Mouse (Mus musculus) left cerebral cortex, adult 6 months (tissue): Measurements from ENCODE around the gene Gm26566. TPM values are rescaled to one million over a fixed set of nuclear protein-coding genes. Genes with fewer than 3 reads are reported as not detected.

Source experiments
- long read RNA-seq, 2 experiments: library from polyadenylated mRNA; unstranded; transcript quantifications; one replicate each; pipeline ENCODE4 v2.0.0; 2019 to 2020
- polyA plus RNA-seq: library from polyadenylated mRNA; unstranded; fragments of <200 nt; fragmentation: Nextera tagmentation; gene quantifications from 2 replicates; pipeline ENCODE4 v1.2.3, GENCODE M21; 2021

Gm26566 gene
- 1.0 and 1.5 TPM in 2 replicates for polyA plus RNA-seq
- long read RNA-seq, experiment 1: 0 reads
- long read RNA-seq, experiment 2: 0 reads

DNA sequence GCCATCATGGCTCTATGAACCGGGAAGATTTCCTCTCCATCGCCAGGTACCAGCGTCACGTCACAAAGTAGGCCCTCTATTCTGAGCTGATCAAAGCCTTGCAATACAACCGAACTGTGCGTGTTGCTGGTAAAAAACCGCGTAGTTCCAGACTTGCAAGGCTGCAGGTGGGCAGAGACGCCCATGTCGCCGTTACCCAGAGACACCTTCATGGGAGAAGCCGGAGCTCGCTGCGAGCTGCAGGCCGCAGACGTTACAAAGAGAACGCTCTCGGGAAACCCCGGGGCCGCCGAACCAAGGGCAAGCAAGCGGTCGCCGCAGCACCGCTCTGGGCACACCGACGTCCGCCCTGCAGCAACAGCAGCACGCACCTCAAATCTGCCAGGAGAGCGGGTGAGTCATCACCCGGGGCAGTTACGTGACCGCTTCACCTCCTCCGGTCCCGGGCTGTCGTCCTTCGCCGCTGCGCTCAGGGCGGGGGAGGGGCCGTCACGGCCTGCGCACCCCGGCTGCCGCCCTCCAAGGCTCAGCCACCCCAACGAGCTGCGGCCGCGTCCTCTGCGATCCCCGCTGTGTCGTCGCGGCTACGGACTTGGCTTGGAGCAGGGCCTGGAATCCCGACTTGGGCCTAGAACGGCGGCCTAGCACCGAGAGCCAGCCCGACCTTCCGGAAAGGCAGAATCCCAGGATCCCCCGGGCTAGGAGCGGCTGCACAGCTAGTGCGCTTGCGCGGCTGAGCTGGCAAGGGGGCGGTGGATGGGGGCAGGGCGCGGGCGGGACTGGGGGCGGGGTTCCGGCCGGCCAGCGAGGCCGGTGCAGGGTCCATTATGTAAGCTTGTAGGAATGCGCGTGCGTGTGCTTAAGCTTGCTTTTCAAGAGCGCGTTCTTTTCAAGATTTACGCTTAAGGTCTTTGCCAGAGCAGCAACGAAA lies at the start of gene Gm26566, which contains the start of gene Klhl9:
TSS of gene Gm26566 (plus strand) at position 15 of the 931 bp plus-strand sequence.
TSS of gene Klhl9 (minus strand) at position 675 of the 931 bp plus-strand sequence.

DNA sequence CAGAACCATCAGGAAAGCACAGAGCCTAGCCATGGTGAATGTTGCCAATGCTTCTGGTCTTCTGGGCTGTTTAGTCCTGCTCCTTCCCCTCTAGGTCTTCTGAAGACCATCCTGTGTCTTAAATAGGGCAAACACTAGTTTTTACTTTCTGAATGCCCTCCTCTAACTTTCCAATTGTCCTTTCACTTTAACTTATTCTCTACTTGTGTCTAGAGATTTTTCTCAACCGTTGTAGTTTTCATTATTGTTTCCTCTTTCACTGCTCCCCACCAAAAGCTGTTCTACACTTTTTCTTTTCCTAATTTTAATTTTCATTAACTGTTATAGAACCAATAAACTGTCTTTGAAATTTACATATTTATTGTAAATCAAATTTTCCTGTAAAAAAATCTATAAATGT lies 44.8 kb upstream of the Gm26566 start, which contains the start of gene Ifna16:
TSS of gene Ifna16 (minus strand) at position 101 of the 400 bp plus-strand sequence.

DNA sequence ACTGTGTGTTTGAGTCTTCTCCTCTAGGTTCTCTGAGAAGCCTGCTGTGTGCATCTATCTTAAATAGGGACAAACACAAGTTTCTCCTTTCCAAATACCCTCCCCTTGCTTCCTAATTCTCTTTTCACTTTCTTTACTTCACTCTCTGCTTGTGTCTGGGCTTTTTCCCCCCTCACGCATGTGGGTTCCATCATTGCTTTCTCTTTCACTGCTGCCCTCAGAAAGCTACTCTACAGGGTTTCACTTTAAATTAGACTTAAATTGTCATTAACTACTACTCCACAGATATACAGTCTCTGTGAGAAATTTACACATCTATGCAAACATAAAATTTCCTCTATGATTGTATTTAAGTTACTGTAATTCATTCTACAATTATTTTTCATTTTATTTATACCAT lies 37.8 kb upstream of the Gm26566 start, which contains the start of gene Ifna2:
TSS of gene Ifna2 (minus strand) at position 101 of the 400 bp plus-strand sequence.

DNA sequence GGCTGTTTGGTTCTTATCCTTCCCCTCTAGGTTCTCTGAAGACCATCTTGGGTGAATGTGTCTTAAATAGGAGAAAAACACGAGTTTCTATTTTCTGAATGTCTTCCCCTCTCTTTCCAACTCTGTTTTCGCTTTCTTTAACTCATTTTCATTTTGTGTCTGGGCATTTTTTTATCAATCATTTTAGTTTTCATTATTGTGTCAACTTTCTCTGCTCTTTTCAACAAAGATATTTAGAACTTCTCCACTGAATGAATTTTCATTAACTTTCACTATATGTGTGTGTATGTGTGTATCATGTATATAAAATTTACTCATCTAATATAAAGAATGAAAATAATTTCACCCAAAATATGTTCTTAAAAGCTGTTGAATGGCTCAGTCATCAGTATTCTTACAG lies 30.3 kb upstream of the Gm26566 start, which contains the start of gene Ifnab:
TSS of gene Ifnab (minus strand) at position 101 of the 400 bp plus-strand sequence.

DNA sequence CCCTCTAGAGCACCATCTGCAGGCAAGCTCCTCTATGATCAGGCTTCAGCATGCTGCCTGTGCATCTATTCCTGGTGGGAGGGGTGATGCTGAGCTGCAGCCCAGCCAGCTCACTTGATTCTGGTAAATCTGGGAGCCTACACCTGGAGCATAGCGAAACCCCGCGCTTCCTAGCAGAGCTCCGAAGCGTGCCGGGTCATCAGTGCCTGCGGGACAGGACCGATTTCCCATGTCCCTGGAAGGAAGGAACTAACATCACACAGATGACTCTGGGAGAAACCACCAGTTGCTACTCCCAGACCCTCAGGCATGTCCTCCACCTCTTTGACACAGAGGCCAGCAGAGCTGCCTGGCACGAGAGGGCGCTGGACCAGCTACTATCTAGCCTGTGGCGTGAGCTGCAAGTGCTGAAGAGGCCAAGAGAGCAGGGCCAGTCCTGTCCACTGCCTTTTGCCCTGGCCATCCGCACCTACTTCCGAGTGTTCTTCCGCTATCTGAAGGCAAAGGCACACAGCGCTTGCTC lies 33.3 kb downstream of the Gm26566 start, which contains the start of gene Gm13271:
TSS of gene Gm13271 (plus strand) at position 51 of the 523 bp plus-strand sequence.

DNA sequence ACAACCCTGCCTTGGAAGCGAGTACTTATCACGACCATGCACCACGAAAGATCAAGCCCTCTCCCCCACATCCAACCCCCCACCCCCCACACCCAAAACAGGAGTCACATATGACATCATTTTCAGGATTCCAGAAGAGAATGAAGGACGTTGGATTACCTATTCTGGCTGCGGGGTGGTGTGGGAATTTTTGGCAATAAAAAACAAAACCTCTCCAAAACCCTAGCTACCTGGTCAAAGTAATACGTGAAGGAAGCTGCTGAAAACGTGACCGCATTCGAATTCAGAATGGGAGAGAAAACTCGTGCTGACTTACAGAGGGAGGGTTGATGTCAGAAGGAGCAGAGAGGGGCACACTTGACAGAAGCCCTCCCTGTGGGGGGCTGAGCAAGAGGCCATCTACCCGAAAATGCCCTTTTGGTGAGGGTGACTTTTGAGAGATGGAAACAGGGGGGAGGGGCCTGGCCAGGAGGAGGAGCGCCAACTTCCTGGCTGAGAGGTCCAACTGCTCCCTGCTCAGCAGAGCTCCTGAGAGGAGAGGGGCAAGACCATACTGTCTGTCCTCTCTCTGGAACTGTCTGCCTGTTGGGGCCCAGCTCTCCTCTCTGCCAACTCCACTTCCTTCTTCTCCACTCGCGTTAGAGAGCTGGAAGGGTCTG lies 38.1 kb downstream of the Gm26566 start, which contains the start of gene Gm13283:
TSS of gene Gm13283 (plus strand) at position 510 of the 659 bp plus-strand sequence.

Other genes with a start within 250 kb of the Gm26566 start
- gene Ifnb1, start 199.0 kb upstream of the Gm26566 start, polyA plus RNA-seq: not detected in 2 replicates
- gene Ifna15, start 163.6 kb upstream of the Gm26566 start, polyA plus RNA-seq: not detected in 2 replicates
- gene Ifna14, start 150.0 kb upstream of the Gm26566 start, polyA plus RNA-seq: not detected in 2 replicates
- not detected in 2 replicates for gene Ifna9, start 129.4 kb upstream of the Gm26566 start, polyA plus RNA-seq
- gene Ifna12, start 118.4 kb upstream of the Gm26566 start, polyA plus RNA-seq: not detected in 2 replicates
- gene C87499, start 87.4 kb upstream of the Gm26566 start, polyA plus RNA-seq: not detected in 2 replicates
- gene Ifna13, start 77.3 kb upstream of the Gm26566 start, polyA plus RNA-seq: not detected in 2 replicates
- gene Ifna16, start 44.9 kb upstream of the Gm26566 start, polyA plus RNA-seq: not detected in 2 replicates
- not detected in 2 replicates for gene Ifna2, start 37.9 kb upstream of the Gm26566 start, polyA plus RNA-seq
- gene Ifnab, start 30.4 kb upstream of the Gm26566 start, polyA plus RNA-seq: not detected in 2 replicates
- gene Klhl9, start 660 bp downstream of the Gm26566 start, polyA plus RNA-seq: 57.9 and 73.6 TPM in 2 replicates
- not detected in 2 replicates for gene Gm13271, start 33.1 kb downstream of the Gm26566 start, polyA plus RNA-seq
- gene Gm13283, start 38.3 kb downstream of the Gm26566 start, polyA plus RNA-seq: not detected in 2 replicates
- gene Gm13290, start 52.0 kb downstream of the Gm26566 start, polyA plus RNA-seq: not detected in 2 replicates
- gene Gm13289, start 55.1 kb downstream of the Gm26566 start, polyA plus RNA-seq: not detected in 2 replicates
- not detected in 2 replicates for gene Gm13272, start 58.0 kb downstream of the Gm26566 start, polyA plus RNA-seq
- not detected in 2 replicates for gene Ifnz, start 60.3 kb downstream of the Gm26566 start, polyA plus RNA-seq
- gene Gm13276, start 63.9 kb downstream of the Gm26566 start, polyA plus RNA-seq: not detected in 2 replicates
- not detected in 2 replicates for gene Gm13277, start 66.8 kb downstream of the Gm26566 start, polyA plus RNA-seq
- not detected in 2 replicates for gene Gm13278, start 69.7 kb downstream of the Gm26566 start, polyA plus RNA-seq
- gene Gm13275, start 72.7 kb downstream of the Gm26566 start, polyA plus RNA-seq: not detected in 2 replicates
- not detected in 2 replicates for gene Gm13279, start 75.6 kb downstream of the Gm26566 start, polyA plus RNA-seq
- not detected in 2 replicates for gene Gm13285, start 77.9 kb downstream of the Gm26566 start, polyA plus RNA-seq
- not detected in 2 replicates for gene Gm13287, start 81.4 kb downstream of the Gm26566 start, polyA plus RNA-seq
- not detected in 2 replicates for gene Gm13288, start 83.7 kb downstream of the Gm26566 start, polyA plus RNA-seq
- not detected in 2 replicates for gene Ifna7, start 94.4 kb downstream of the Gm26566 start, polyA plus RNA-seq
- not detected in 2 replicates for gene Ifna11, start 98.2 kb downstream of the Gm26566 start, polyA plus RNA-seq
- gene Ifna6, start 105.6 kb downstream of the Gm26566 start, polyA plus RNA-seq: not detected in 2 replicates
- gene Ifna5, start 113.7 kb downstream of the Gm26566 start, polyA plus RNA-seq: not detected in 2 replicates
- gene Ifna4, start 120.1 kb downstream of the Gm26566 start, polyA plus RNA-seq: not detected in 2 replicates
- not detected in 2 replicates for gene Ifna1, start 128.3 kb downstream of the Gm26566 start, polyA plus RNA-seq
- not detected in 2 replicates for gene Ifne, start 158.4 kb downstream of the Gm26566 start, polyA plus RNA-seq